In genomic region chr2:169699862-169700511, GRCm38 (mm10) we compare ENCODE assay signal across 9 mouse cellular contexts.
DNase-seq lines count a peak whose midpoint lies in the region; ATAC-seq and TF ChIP-seq lines count a peak whose summit lies in the region.
"Had no signal": no experiment of that assay in that cellular context is flagged by ENCODE, and none has a peak within 500 bp of the region (broad histone marks: within the 10 kb centered on the region; RNA-seq: fewer than 3 reads in every experiment).

No protein-coding gene starts in this region.

- H3K9me3 ChIP-seq in heart, embryonic 15.5 days (replicated peaks): no peaks in the 10 kb centered on the region
- no peaks in the 10 kb centered on the region for H3K9me3 ChIP-seq in liver, postnatal 0 days (ENCODE audit: low read length)
- no peaks in the 10 kb centered on the region for H3K9me3 ChIP-seq in hindbrain, embryonic 16.5 days (ENCODE audit: control insufficient read depth, low read length)
- H3K9me3 ChIP-seq: midbrain, embryonic 12.5 days had no signal

- 0 out of 2 replicates have a peak, but pooled peaks have one; percentile 5 for TF ChIP-seq EP300 in liver, postnatal 0 days (IDR thresholded peaks at IDR 0.05; ENCODE audit: low read depth)

- H3K9ac ChIP-seq in heart, embryonic 15.5 days: no peak overlapping the region
- H3K9ac ChIP-seq in liver, postnatal 0 days (replicated peaks): no peak overlapping the region
- no peak overlapping the region for H3K9ac ChIP-seq in hindbrain, embryonic 16.5 days (ENCODE audit: low read depth, low read length)
- H3K9ac ChIP-seq: midbrain, embryonic 12.5 days had no signal

- intact Hi-C loops in left cerebral cortex, postnatal 25 days (cut with DNase I): no loop called here

- no peaks in the 10 kb centered on the region for H3K27me3 ChIP-seq in spleen, adult 2 months (ENCODE audit: control insufficient read depth, insufficient read depth, low read length)
- no peaks in the 10 kb centered on the region; the same call in 1 of the 2 replicates for H3K27me3 ChIP-seq in heart, embryonic 15.5 days
- no peaks in the 10 kb centered on the region for H3K27me3 ChIP-seq in liver, postnatal 0 days (ENCODE audit: insufficient read depth, low read length)
- no peaks in the 10 kb centered on the region for H3K27me3 ChIP-seq in hindbrain, embryonic 16.5 days (replicated peaks; ENCODE audit: control insufficient read depth, insufficient read depth, low read length)
- H3K27me3 ChIP-seq: midbrain, embryonic 12.5 days had no signal

- ATAC-seq in heart, embryonic 15.5 days (replicated peaks; ENCODE audit: insufficient number of reproducible peaks, insufficient read depth, low FRiP score, low read depth): peak; percentile 81
- ATAC-seq in liver, postnatal 0 days: peak; percentile 85
- no peak for ATAC-seq in hindbrain, embryonic 16.5 days

- H3K36me3 ChIP-seq in spleen, adult 2 months (ENCODE audit: control insufficient read depth, insufficient read depth, low read length): no peaks in the 10 kb centered on the region
- no peaks in the 10 kb centered on the region for H3K36me3 ChIP-seq in heart, embryonic 15.5 days
- no peaks in the 10 kb centered on the region for H3K36me3 ChIP-seq in liver, postnatal 0 days (replicated peaks; ENCODE audit: insufficient read depth, low read length)
- H3K36me3 ChIP-seq in hindbrain, embryonic 16.5 days (ENCODE audit: control insufficient read depth, insufficient read depth, low read length): no peaks in the 10 kb centered on the region
- H3K36me3 ChIP-seq: midbrain, embryonic 12.5 days had no signal

- TF ChIP-seq POLR2A in spleen, adult 2 months (IDR thresholded peaks at IDR 0.05; ENCODE audit: low read depth, low read length): no peak

- no peak overlapping the region for H3K4me3 ChIP-seq in spleen, adult 2 months (ENCODE audit: extremely low read depth, insufficient read depth, insufficient read length)
- 0 out of 2 replicates have a peak overlapping the region, but pooled peaks have one; percentile 5 for H3K4me3 ChIP-seq in heart, embryonic 15.5 days
- no peak overlapping the region for H3K4me3 ChIP-seq in liver, postnatal 0 days (ENCODE audit: low read depth, low read length)
- no peak overlapping the region for H3K4me3 ChIP-seq in hindbrain, embryonic 16.5 days (ENCODE audit: low read length)
- H3K4me3 ChIP-seq: midbrain, embryonic 12.5 days had no signal

- WGBS in spleen, adult 2 months: 78% methylated on average over 7 of the region's 7 CpGs
- WGBS in heart, embryonic 15.5 days: 18% methylated on average over 7 of the region's 7 CpGs
- 49% methylated on average over 7 of the region's 7 CpGs for WGBS in liver, postnatal 0 days (ENCODE audit: insufficient replicate concordance)
- 83% methylated on average over 7 of the region's 7 CpGs for WGBS in hindbrain, embryonic 16.5 days

- peak overlapping the region; percentile 24 for H3K4me2 ChIP-seq in heart, embryonic 15.5 days
- H3K4me2 ChIP-seq in liver, postnatal 0 days (ENCODE audit: low read depth, low read length): no peak overlapping the region
- no peak overlapping the region for H3K4me2 ChIP-seq in hindbrain, embryonic 16.5 days (ENCODE audit: low read length)
- H3K4me2 ChIP-seq: midbrain, embryonic 12.5 days had no signal

- H3K4me1 ChIP-seq in spleen, adult 2 months (ENCODE audit: control insufficient read depth, insufficient read depth, insufficient read length): no peaks in the 10 kb centered on the region
- peaks cover 32% of the 10 kb centered on the region for H3K4me1 ChIP-seq in heart, embryonic 15.5 days (replicated peaks)
- peaks cover 15% of the 10 kb centered on the region for H3K4me1 ChIP-seq in liver, postnatal 0 days (ENCODE audit: insufficient read depth)
- peaks cover 2% of the 10 kb centered on the region for H3K4me1 ChIP-seq in hindbrain, embryonic 16.5 days (ENCODE audit: control insufficient read depth, insufficient read depth, low read depth, low read length)

- DNase-seq in spleen, adult 2 months (ENCODE audit: low read depth in 1 of 2, low spot score in 2 of 2): no peak
- no peak for DNase-seq in spleen, postnatal 4 days (ENCODE audit: low spot score in 2 of 2)
- DNase-seq in liver, postnatal 0 days: peak; percentile 45
- DNase-seq in yolk sac, embryonic 10.5 days (ENCODE audit: low spot score): peak; percentile 81
- DNase-seq in c-Kit-positive CD71-positive TER-119-positive erythroid progenitor cells, embryonic 14.5 days (ENCODE audit: low spot score): no peak
- no peak for DNase-seq in left cerebral cortex, postnatal 25 days (ENCODE audit: low spot score in 2 of 2)

- peak overlapping the region; percentile 6; the same call in 1 of the 2 replicates for H3K27ac ChIP-seq in spleen, adult 2 months (ENCODE audit: insufficient read depth, low read length)
- peak overlapping the region; percentile 71 for H3K27ac ChIP-seq in heart, embryonic 15.5 days
- H3K27ac ChIP-seq in liver, postnatal 0 days (ENCODE audit: low read depth): peak overlapping the region; percentile 55
- H3K27ac ChIP-seq in hindbrain, embryonic 16.5 days (ENCODE audit: low read depth, low read length): no peak overlapping the region
- H3K27ac ChIP-seq: midbrain, embryonic 12.5 days had no signal

- TF ChIP-seq CTCF in spleen, adult 2 months (IDR thresholded peaks at IDR 0.05; ENCODE audit: extremely low read depth, insufficient read depth, insufficient read length, insufficient replicate concordance): no peak
- no peak for TF ChIP-seq CTCF in liver, postnatal 0 days (IDR thresholded peaks at IDR 0.05; ENCODE audit: low read depth)

Comparison
In these comparisons a context has a peak if more than half of its experiments do, and no peak if none do; other contexts are left out.
1. DNase-seq: peak in liver, postnatal 0 days (single experiment) and yolk sac, embryonic 10.5 days (single experiment); none in spleen, adult 2 months (0 of 2), spleen, postnatal 4 days (0 of 2), c-Kit-positive CD71-positive TER-119-positive erythroid progenitor cells, embryonic 14.5 days (single experiment) and left cerebral cortex, postnatal 25 days (0 of 2).